In the genomic region with DNA sequence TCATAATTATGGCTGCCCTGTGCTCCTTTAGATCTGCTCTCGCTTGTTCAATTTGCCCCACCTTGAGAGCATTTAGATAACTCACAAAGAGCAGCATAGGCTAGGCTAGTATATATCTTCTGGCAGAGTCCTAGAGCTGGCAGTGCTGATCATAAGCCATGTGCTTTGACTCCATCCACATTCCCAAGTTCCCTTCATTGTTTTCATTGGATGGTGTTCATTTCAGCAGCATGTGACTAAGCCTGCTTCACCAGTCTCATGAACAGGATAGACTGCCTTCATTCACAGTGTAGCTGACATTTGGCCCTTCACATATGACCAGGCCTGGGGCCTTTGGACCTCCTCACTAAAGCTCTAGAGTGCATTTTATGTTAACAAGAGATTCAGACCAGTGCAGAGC, we compare ENCODE assay signal across 24 mouse cellular contexts.
"Had no signal": no experiment of that assay in that cellular context is flagged by ENCODE, and none has a peak within 500 bp of the region (broad histone marks: within the 10 kb centered on the region; RNA-seq: fewer than 3 reads in every experiment).

No protein-coding gene starts in this region.

- H3K27ac ChIP-seq: heart, embryonic 10.5 days; hindbrain, embryonic 10.5 days; hindbrain, embryonic 12.5 days; hindbrain, embryonic 15.5 days; hindbrain, postnatal 0 days; kidney, postnatal 0 days; limb, embryonic 13.5 days; limb, embryonic 15.5 days; liver, embryonic 12.5 days; liver, embryonic 14.5 days had no signal

- DNase-seq: gastrocnemius, postnatal 14 days; gastrocnemius, postnatal 36 days; heart, adult 18-20 months; heart, postnatal 4 days; kidney, adult 11 months; kidney, adult 2 months; kidney, adult 9 months; kidney, postnatal 14 days; kidney, postnatal 36 days; layer of hippocampus, adult 9-11 months; layer of hippocampus, postnatal 36 days; left cerebral cortex, postnatal 4 days had no signal

- H3K27me3 ChIP-seq: heart, embryonic 12.5 days; hindbrain, embryonic 12.5 days; limb, embryonic 13.5 days; limb, embryonic 15.5 days had no signal

- H3K9me3 ChIP-seq: heart, embryonic 10.5 days; heart, embryonic 12.5 days; hindbrain, embryonic 10.5 days; hindbrain, embryonic 12.5 days; hindbrain, embryonic 15.5 days; limb, embryonic 13.5 days; limb, embryonic 15.5 days; liver, embryonic 12.5 days had no signal

- H3K4me2 ChIP-seq: heart, embryonic 12.5 days; hindbrain, embryonic 12.5 days; hindbrain, embryonic 15.5 days; limb, embryonic 13.5 days; limb, embryonic 15.5 days; liver, embryonic 12.5 days had no signal

- H3K9ac ChIP-seq: heart, embryonic 12.5 days; hindbrain, embryonic 12.5 days; hindbrain, embryonic 15.5 days; limb, embryonic 13.5 days; limb, embryonic 15.5 days; liver, embryonic 12.5 days; liver, embryonic 14.5 days had no signal

- H3K4me1 ChIP-seq: heart, embryonic 12.5 days; hindbrain, embryonic 10.5 days; hindbrain, embryonic 12.5 days; hindbrain, embryonic 15.5 days; limb, embryonic 13.5 days; limb, embryonic 15.5 days had no signal

- H3K4me3 ChIP-seq: heart, embryonic 10.5 days; heart, embryonic 12.5 days; hindbrain, embryonic 10.5 days; hindbrain, embryonic 12.5 days; hindbrain, embryonic 15.5 days; limb, embryonic 13.5 days; limb, embryonic 15.5 days; liver, embryonic 12.5 days had no signal

- H3K36me3 ChIP-seq: heart, embryonic 10.5 days; heart, embryonic 12.5 days; hindbrain, embryonic 10.5 days; hindbrain, embryonic 12.5 days; hindbrain, embryonic 15.5 days; limb, embryonic 13.5 days; limb, embryonic 15.5 days; liver, embryonic 12.5 days had no signal

- ATAC-seq: hindbrain, postnatal 0 days; intestine, embryonic 16.5 days; liver, embryonic 12.5 days had no signal
